Mouse (Mus musculus): ENCODE data around the gene Arhgef15.
"Not testable (repeated sequence)": the region's sequence is repeated elsewhere in the genome, so short reads cannot be mapped to it uniquely, and the experiment has no call there.

- TF ChIP-seq POLR2A (IDR thresholded peaks at IDR 0.05; ENCODE audit: low read depth, low read length); EP300 (IDR thresholded peaks at IDR 0.05; ENCODE audit: low read length); HCFC1 (IDR thresholded peaks at IDR 0.05; ENCODE audit: low read depth, low read length); CTCF (conservative IDR thresholded peaks at IDR 0.05 in 1 of 2, IDR thresholded peaks at IDR 0.05 in 1 of 2; ENCODE audit: low read depth in 2 of 2, low read length in 2 of 2); MAX (IDR thresholded peaks at IDR 0.05; ENCODE audit: low read length); KAT2A (IDR thresholded peaks at IDR 0.05; ENCODE audit: insufficient replicate concordance, low read length); MYC (IDR thresholded peaks at IDR 0.05; ENCODE audit: low read depth, low read length): not testable (repeated sequence)
Observed at GRCm38 (mm10) chr11:69002782-69003181, 45.5 kb upstream of the Arhgef15 start.

All from CH12.LX (cell line).